Mouse (Mus musculus) embryonic stem cell, embryonic (primary cell): Measurements from ENCODE around the gene Eif3g.

Experiments
- CTCF ChIA-PET, 4 experiments: fragments of 300-600 bp in 2 of 4; fragments of 350-600 bp in 2 of 4; sonication (Branson Sonifier 250); formaldehyde crosslinking; loops; one replicate each; lab custom pipeline; 2022; ENCODE audit warnings: inconsistent platforms in 2 of 4; lab: Charles Lee
- POLR2A ChIA-PET, 4 experiments: fragments of 300-600 bp in 2 of 4; fragments of 350-600 bp in 2 of 4; sonication (Branson Sonifier 250); formaldehyde crosslinking; loops; one replicate each; lab custom pipeline; 2022; ENCODE audit warnings: antibody characterized with exemption in 4 of 4, inconsistent platforms in 1 of 4; lab: Charles Lee

Gene Eif3g

DNA sequence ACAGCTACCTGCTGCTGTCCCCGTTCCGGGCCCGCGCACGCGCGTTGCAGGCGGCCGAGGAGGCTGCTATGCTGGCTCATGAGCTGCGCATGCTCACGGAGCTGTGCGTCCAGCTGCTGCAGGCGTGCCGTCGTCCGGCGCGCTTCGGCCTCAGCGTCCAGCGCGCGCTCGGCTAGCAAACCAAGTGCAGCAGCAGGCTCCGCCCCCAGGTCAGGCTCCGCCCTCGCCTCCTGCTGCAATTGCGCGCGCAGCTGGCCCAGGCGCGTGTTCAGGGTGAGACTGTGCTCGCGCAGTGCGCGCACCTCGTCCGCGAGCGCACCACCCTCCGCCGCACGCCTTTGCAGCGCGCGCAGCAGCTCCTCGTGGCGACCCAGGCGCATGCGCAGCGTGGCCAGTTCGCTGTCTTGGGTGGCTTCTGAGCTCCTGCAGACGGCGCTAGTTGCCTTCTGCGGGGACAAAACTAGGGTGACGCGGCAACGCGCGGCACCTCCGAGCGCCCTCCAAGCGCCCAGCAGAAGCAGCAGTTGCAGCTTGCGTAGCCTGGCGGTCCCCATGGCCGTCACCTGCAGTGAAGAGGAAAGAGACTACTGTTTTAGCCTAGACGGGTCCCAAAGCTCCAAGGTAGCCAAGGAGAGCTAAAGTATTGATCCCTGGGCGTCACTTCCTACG is 20.2 kb downstream of the Eif3g start:
- POLR2A ChIA-PET: interaction anchor here (0.5 to 5.6 kb wide), 172 partner anchors 8 to 1362 kb away, joined by 3 to 226 read pairs (median 4); partner anchors contain the start of genes Eif3g (in 4 of the 4), Gm38431 (in 3 of the 4), Icam1 (in 3 of the 4) and Icam4 (in 3 of the 4)
- CTCF ChIA-PET: interaction anchor here (0.5 to 3.2 kb wide), 55 partner anchors 9 to 413 kb away, joined by 3 to 30 read pairs (median 5); partner anchors contain the start of genes Eif3g (in 4 of the 4), Icam4 (in 2 of the 4), Ppan (in 2 of the 4) and Icam5 (in 1 of the 4)

DNA sequence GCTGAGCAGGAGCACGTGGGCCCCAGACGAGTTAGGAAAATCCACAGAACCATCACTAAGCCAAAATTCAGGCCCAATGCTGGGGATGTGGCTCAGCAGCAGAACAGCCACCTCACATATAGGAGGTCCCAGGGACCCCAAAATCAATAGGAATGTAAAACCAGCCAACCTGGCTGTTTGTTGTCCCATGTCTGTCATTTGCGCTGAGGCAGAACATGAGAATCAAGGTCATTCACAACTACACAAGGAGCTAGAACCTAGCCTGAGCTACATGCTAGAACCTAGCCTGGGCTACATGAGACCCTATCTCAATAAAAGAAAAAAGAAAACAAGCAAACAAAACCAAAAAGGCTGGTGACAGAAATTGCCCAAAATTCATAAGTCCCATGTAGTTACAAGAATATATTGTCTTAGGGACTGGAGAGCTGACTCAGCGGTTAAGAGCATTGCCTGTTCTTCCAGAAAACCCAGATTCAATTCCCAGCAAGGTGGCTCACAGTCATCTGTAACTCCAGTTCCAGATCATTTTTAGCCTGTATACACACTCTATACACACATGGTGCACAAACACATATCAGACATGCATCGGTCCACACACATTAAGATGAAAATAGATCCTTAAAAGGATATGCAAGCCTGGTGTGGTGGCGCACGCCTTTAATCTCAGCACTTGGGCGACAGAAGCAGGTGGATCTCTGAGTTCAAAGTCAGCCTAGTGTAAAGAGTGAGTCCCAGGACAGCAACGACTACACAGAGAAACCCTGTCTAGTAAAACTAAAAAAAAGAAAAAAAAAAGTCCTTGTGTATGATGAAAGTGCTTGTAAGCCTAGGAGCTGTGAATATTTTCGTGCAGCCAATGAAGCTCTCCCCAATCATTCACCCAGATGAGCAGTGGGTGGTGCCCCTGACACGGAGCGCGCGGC is 21.0 kb downstream of the Eif3g start:
- CTCF ChIA-PET: interaction anchor here (0.5 to 3.2 kb wide), 53 partner anchors 10 to 412 kb away, joined by 3 to 30 read pairs (median 5); partner anchors contain the start of genes Eif3g (in 4 of the 4), Icam4 (in 2 of the 4), Ppan (in 2 of the 4) and Icam5 (in 1 of the 4)
- POLR2A ChIA-PET: interaction anchor here (0.6 to 5.6 kb wide), 158 partner anchors 8 to 1363 kb away, joined by 3 to 226 read pairs (median 5); partner anchors contain the start of genes Eif3g (in 4 of the 4), Gm38431 (in 3 of the 4), Icam1 (in 3 of the 4) and Icam4 (in 3 of the 4)

DNA sequence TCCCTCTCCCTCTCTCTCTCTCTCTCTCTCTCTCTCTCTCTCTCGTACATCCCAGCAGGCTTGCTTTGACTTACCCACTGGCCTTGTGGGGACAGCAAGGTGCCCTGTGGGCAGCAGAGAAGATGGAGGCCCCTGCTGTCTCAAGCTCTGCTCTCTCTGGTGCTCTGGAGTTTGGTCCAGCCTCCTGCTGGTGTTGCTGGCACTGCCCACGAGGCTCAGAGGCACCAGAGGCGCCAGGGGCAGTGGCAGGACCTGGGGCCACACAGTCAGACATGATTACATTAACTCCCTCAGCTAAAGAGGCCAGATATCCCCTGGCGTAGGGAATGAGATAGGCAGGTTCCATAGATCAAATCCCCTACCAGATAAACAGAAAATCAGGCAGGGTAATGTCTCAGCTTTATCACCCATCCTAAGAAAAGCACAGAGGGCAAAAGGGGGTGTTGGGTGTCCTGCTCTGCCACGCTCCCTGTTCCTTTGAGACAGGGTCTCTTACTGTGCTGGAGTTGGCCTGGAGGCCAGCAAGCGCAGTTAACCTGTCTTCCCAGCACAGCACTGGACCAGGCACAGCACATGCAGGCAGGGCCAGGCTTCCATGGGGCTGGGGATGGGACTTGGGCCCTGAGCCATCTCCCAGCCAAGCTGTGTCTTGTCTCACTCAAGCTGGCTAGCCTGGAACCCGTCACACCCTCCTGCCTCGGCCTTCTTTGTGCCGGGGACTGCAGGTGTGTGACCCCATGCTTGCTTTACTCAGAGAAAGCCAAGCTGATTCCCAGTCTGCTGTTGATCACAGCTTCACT is 21.9 kb downstream of the Eif3g start:
- ChIA-PET POLR2A (interaction anchor here in 3 of 4 experiments (1.3 to 5.6 kb wide), 19 partner anchors 15 to 233 kb away, joined by 3 to 226 read pairs (median 24); partner anchors contain the start of genes Eif3g (in 2 of the 3), Gm38431 (in 2 of the 3), Icam4 (in 2 of the 3) and Ppan (in 2 of the 3)), CTCF (interaction anchor here in 2 of 4 experiments (0.8 to 2.2 kb wide), 3 partner anchors 15 to 238 kb away, joined by 4 to 11 read pairs (median 10); partner anchors contain the start of gene Icam5 (in 1 of the 2))

DNA sequence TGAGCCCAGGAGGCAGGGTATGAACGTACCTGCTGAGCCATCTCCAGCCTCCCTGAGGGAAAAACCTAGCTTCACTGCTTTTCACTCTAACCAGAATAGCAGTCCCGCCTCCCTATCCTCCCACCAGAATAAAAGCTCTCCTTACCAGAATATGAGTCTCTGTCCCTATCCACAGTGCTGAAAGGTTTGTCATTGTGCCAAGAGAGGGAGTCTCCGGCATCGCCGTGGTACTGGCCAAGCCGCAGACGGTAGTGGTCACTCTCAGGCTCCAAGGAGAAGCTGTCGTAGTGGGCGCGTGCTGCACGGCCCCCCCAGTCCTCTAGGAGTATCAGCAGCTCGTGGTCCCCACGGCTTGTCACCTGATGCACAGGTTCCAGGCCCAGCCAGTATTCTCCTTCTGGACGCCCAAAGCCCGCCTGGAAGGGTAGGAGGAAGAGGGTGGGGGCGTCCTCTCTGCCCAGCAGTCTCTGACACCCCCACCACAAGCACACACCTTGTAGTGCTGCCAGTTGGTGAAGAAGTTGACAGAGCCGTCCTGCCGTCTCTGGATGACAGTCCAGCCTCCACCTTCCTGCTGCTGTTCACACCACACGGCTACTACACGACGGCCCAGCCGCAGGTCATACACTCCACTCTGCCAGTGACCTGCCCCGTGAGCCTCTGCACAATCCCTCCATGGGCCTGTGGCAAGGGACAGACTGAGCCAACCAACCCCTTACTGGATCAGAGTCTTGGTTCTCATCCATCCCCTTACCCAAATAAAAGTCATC is 23.2 kb downstream of the Eif3g start:
- ChIA-PET CTCF (interaction anchor here in 2 of 4 experiments (0.5 to 1.0 kb wide), 3 partner anchors 14 to 135 kb away, joined by 3 read pairs; no protein-coding TSS in a partner anchor), POLR2A (interaction anchor here in 3 of 4 experiments (0.6 to 1.9 kb wide), 17 partner anchors 9 to 349 kb away, joined by 3 to 10 read pairs (median 4); partner anchors contain the start of genes Ubl5 (in 2 of the 3), Fbxl12 (in 1 of the 3) and Pin1 (in 1 of the 3))

DNA sequence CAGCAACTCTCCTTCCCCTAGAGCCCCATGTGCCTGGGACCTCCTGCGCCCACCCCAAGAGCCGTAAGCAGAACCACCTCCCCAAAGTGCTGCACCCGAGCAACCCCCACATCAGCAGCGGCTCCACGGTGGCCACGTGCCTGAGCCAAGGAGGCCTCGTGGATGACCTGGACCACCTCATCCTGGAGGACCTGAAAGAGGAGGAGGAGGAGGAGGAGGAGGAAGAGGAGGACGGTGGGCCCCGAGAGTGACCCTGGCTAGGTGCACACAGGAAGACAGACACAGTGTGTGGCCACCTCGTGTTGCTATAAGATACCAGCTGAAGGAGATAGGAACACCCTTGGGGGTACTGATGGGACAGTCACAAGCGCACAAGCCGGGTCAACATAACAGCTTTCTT is 24.9 kb downstream of the Eif3g start:
- CTCF ChIA-PET: interaction anchor here in 1 of 4 experiments (0.8 kb wide), 1 partner anchor 10 kb away, joined by 5 read pairs; no protein-coding TSS in a partner anchor
- POLR2A ChIA-PET: interaction anchor here in 2 of 4 experiments (0.9 to 1.9 kb wide), 3 partner anchors 8 to 20 kb away, joined by 3 to 8 read pairs (median 4); no protein-coding TSS in a partner anchor

DNA sequence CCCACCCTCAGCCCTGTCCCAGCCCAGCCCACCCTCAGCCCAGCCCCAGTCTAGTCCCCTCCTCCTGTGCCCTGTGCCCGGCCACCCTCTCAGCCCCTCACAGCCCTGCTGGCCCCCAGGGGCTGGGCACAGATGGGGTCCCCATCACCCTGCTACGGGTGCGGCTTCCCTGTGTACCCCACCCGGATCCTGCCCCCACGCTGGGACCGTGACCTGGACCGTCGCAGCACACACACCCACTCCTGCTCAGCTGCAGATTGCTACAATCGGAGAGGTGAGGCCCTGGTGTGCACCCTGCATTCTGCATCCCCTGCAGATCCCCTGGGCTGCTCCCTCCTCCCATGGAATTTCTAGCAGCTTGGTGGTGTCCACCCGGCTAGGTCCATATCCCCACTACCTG is 25.4 kb downstream of the Eif3g start:
- ChIA-PET CTCF (no interaction called here), POLR2A (interaction anchor here in 2 of 4 experiments (0.8 to 1.9 kb wide), 3 partner anchors 7 to 264 kb away, joined by 3 to 8 read pairs (median 4); no protein-coding TSS in a partner anchor)

DNA sequence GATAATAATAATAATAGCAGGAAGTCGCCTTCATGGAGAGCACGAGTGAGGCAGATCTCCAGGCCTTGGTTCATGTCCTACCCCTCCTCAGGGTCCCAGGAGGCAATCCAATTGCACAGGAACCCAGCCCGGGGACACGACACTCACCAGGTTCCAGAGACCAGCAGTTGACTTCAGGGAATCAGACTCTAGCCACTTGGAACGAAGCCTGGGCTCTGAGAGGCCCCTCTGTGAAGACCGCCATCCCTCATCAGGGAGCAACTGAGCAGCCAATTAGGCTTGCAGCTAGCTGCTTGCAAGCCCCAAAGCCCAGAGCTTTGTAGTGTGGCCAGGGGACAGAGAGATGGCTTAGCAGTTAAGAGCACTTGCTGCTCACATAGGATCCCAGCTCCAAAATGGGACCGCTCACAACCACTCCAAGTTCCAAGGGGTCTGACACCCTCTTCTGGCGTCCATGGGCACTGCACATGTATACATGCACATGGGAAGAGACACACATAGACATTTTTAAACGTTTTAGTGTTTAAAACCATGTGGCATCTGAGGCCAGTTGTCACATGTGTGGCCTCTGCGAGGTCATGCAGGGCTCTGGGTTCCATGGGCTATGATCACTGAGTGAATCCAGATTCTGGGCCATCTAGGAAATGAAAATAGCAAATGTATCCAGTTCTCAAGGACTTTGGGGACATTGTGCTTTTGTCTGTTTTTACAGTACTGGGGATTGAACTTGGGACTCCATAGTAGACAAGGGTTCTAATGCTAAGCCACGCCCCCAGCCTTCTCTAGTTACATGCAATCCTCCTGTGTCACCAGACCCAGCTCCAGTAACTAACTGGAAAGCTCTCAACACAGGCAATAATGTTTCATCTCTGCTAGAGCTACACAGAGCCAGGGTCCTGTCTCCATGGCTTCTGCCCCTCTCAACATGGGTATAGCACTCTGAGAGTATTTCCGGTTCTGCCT is 27.9 kb downstream of the Eif3g start:
- ChIA-PET CTCF (interaction anchor here (0.6 to 2.2 kb wide), 14 partner anchors 9 to 495 kb away, joined by 3 to 7 read pairs (median 3); partner anchors contain the start of gene Eif3g (in 1 of the 4)), POLR2A (interaction anchor here in 3 of 4 experiments (0.5 to 2.5 kb wide), 17 partner anchors 8 to 221 kb away, joined by 3 to 15 read pairs (median 4); partner anchors contain the start of genes Eif3g (in 2 of the 3), Gm38431 (in 1 of the 3), Pin1 (in 1 of the 3) and Raver1 (in 1 of the 3))

DNA sequence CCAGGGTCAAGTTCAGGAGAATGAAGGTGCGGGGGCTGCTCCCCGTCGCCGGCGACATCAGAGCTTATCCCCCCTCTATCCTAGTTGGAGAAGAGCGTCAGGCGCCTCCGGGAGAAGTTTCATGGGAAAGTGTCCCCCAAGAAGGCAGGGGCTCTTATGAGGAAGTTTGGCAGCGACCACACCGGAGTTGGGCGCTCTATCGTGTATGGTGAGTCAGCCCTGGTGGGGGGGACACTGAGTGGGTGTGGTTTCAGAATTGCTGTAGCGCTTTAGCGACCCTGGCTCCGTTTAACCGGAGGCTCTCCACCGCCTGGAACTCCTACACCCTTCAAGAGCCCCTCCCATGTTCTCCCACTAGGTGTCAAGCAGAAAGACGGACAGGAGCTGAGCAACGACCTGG is 29.2 kb downstream of the Eif3g start:
- CTCF ChIA-PET: interaction anchor here in 3 of 4 experiments (0.6 to 2.2 kb wide), 7 partner anchors 10 to 202 kb away, joined by 3 to 6 read pairs (median 4); no protein-coding TSS in a partner anchor
- POLR2A ChIA-PET: interaction anchor here in 3 of 4 experiments (0.5 to 2.5 kb wide), 13 partner anchors 9 to 896 kb away, joined by 3 to 15 read pairs (median 4); partner anchors contain the start of genes Eif3g (in 2 of the 3), Gm38431 (in 1 of the 3), Pin1 (in 1 of the 3) and Raver1 (in 1 of the 3)

DNA sequence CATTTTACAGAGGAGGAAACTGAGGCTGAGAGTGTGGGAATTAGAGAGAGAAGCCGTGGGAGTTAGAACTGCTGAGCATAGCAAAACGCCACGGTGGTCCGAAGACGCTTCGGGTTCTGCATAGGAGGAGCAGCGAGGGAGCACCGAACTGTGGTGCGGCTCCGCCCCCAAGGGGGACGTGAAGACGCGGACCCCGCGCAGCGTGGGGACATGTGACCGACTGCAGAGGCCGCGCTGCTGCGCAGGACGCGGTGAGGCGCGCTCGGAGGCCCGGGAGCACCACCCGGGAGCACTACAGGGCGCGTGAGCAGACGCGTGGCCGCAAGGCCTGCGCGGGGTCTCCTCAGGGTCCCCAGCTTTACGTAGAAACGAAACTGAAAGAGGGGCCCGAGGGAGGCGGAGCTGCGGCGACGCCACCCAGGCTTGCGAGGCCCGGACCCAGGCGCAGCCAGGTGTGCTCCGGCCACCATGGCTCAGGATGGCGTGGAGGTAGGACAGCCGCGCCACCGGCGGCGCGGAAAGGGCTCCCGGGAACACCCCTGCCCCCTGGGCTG is 29.9 kb downstream of the Eif3g start, which contains the start of gene A230050P20Rik:
Gene A230050P20Rik (plus strand): TSS at position 195 of the 554 bp plus-strand sequence.
- ChIA-PET POLR2A (interaction anchor here in 2 of 4 experiments (1.5 to 6.3 kb wide), 5 partner anchors 10 to 38 kb away, joined by 3 to 29 read pairs (median 9); partner anchors contain the start of genes Angptl6 (in 1 of the 2) and Eif3g (in 1 of the 2)), CTCF (interaction anchor here in 2 of 4 experiments (0.5 to 2.2 kb wide), 5 partner anchors 9 to 322 kb away, joined by 3 to 5 read pairs (median 4); no protein-coding TSS in a partner anchor)

DNA sequence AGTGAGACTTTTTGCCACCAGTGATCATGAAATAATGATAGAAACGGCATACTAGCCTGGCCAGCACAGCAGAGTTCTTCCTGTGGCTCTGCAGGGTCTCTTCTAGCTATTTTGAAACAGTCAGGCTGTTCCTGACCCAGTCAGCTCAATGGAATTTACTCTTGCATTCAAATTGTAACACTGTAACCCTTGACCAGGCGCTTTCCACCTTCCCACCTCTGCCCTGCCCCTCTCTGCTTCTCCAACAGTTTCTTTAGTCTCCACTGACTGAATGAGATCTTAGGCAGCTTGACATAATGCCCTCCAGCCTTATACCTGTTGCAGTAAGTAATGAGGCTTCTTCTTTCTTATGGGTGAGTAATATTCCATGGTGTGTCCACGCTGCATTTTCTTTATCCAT is 31.5 kb downstream of the Eif3g start:
- ChIA-PET CTCF (interaction anchor here in 2 of 4 experiments (1.0 to 1.2 kb wide), 2 partner anchors 110 to 173 kb away, joined by 3 to 4 read pairs; no protein-coding TSS in a partner anchor), POLR2A (interaction anchor here in 2 of 4 experiments (0.9 to 6.3 kb wide), 5 partner anchors 8 to 106 kb away, joined by 3 to 29 read pairs (median 4); partner anchors contain the start of gene Angptl6 (in 1 of the 2))

DNA sequence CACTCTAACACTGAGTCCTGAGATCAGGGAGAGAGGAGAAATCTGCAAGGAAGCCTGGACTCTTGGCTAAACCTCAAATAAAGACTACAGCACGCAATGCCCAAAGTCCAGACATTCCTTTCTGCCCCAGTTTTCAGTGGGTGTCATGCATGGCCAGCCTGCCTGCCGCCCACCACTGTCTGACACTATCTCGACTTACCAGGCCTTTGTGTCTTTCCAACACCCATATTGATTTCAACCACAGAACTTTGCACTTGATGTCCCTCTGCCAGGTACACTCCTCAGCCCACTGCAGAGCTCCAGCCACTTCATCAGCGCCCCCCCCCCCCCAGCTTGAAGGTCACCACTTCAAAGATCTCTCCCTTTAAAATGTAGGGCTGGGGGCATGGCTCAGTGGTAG is 36.2 kb downstream of the Eif3g start:
- CTCF ChIA-PET: interaction anchor here (0.6 to 3.4 kb wide), 25 partner anchors 8 to 358 kb away, joined by 3 to 13 read pairs (median 3); no protein-coding TSS in a partner anchor
- POLR2A ChIA-PET: interaction anchor here in 2 of 4 experiments (0.9 to 2.8 kb wide), 2 partner anchors 16 kb away, joined by 4 to 14 read pairs; no protein-coding TSS in a partner anchor

DNA sequence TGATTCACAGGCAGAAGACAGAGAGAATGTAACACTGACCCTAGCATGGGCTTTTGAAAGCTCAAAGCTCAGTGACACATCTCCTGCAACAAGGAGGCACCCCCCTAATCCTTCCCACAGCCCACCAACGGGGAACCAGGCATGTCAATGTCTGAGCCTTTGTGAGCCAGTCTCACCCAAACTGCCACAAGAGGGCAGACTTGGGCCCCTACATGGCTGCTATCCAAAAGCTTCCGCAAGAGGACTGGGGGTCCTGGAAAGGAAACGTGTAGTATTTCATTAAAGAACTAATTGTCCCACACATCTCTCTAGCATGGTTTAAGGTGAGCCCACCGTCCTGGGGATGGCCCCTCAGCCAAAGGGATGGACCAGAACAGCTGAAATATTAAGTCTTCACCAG is 36.6 kb downstream of the Eif3g start:
- ChIA-PET CTCF (interaction anchor here (0.5 to 3.4 kb wide), 26 partner anchors 9 to 380 kb away, joined by 3 to 13 read pairs (median 4); no protein-coding TSS in a partner anchor), POLR2A (interaction anchor here in 2 of 4 experiments (0.7 to 2.8 kb wide), 3 partner anchors 9 to 16 kb away, joined by 3 to 14 read pairs (median 4); no protein-coding TSS in a partner anchor)

DNA sequence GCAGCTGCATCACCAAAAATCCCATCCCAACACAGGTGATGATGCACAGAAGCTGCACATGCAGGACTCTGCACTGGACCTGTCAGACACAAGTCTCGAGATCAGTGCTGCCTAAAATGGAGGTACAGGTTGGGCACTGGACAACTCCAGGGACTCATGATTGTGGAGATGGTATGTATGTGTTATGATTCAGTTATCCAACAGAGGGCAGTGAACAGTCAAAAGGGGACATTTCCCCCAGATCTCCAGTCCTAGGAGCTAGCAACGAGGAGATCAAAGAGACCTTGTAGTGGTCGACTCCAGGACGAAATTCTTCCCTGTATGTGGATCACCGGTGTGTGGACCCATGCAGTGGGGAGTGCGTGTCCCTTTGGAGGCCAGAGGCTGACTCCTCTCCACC is 38.5 kb downstream of the Eif3g start:
- ChIA-PET POLR2A (interaction anchor here in 2 of 4 experiments (0.5 to 2.8 kb wide), 2 partner anchors 18 to 289 kb away, joined by 3 to 14 read pairs; no protein-coding TSS in a partner anchor), CTCF (interaction anchor here (0.5 to 3.4 kb wide), 10 partner anchors 10 to 309 kb away, joined by 3 to 13 read pairs (median 4); no protein-coding TSS in a partner anchor)
